Mouse (Mus musculus) CD4-positive, CD25-positive, alpha-beta regulatory T cell (primary cell): Measurements from ENCODE around the gene Camk1g. TPM values are rescaled to one million over a fixed set of nuclear protein-coding genes. Genes with fewer than 3 reads are reported as not detected.

Source experiments
- polyA plus RNA-seq: library from polyadenylated mRNA; unstranded; fragments of 100-300 nt; shearing (Covaris generic); gene quantifications from one replicate; pipeline ENCODE4 v1.2.1, GENCODE M21; 2017

Gene Camk1g
- not detected for polyA plus RNA-seq

GRCm38 (mm10) chr1:193370096-193370495 lies at the start of gene Camk1g:
Camk1g (minus strand) TSS chr1:193370298.

Other genes with a start within 250 kb of the Camk1g start
- gene Diexf, start 240.0 kb downstream of the Camk1g start, polyA plus RNA-seq = 5.2 TPM
- 21.7 TPM for gene Irf6, start 217.2 kb downstream of the Camk1g start, polyA plus RNA-seq
- gene A130010J15Rik, start 202.3 kb downstream of the Camk1g start, polyA plus RNA-seq = 9.8 TPM
- 602 TPM for gene Traf3ip3, start 168.6 kb downstream of the Camk1g start, polyA plus RNA-seq
- 23.9 TPM for gene Lamb3, start 162.6 kb downstream of the Camk1g start, polyA plus RNA-seq
- gene Hsd11b1, start 106.2 kb downstream of the Camk1g start, polyA plus RNA-seq = 139 TPM
- 7.9 TPM for gene G0s2, start 97.1 kb downstream of the Camk1g start, polyA plus RNA-seq